Mouse (Mus musculus): ENCODE results near the gene Idh3a.

DNA sequence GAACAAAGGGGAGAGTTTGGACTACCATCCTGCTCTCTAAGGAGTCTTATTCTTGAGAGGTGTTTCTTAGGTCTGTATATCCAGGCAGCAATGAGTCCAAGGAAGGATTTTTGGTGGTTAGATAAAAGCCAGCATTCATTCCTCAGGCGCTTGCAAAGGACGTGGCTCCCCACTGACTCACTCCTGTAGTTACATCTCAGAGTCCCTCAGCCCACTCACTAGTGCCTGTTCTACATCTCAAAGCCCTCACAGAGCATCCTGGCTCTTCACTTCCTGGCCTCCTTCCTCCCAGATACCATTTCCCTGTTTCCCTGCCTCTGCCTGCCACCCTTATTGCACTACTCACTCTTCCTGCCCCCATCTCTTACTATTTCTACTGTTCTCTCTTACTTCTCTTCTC, 16.3 kb downstream of the Idh3a start:
- TF ChIP-seq POLR2A (IDR thresholded peaks at IDR 0.05; ENCODE audit: borderline replicate concordance, control insufficient read depth, low read depth, low read length) (no peak), CTCF (IDR thresholded peaks at IDR 0.05; ENCODE audit: control insufficient read depth, insufficient read depth, low read length) (no peak)

All from bone marrow, adult 2 months (tissue).